Mouse (Mus musculus) myocyte (in vitro differentiated cells): ENCODE measurements around the gene Pcx.
A peak's percentile ranks its signal among the peaks of the same experiment; 100 is the strongest.

Experiments
- CEBPB ChIP-seq: IDR thresholded peaks from 2 replicates; pipeline ENCODE4 v1.6.1; 2011; ENCODE audit warnings: mild to moderate bottlenecking, moderate library complexity; ENCODE audit not compliant: poor library complexity, insufficient read depth, severe bottlenecking
- E2F4 ChIP-seq: IDR thresholded peaks from one replicate; pipeline ENCODE4 v1.6.1; 2011; ENCODE audit warnings: mild to moderate bottlenecking, control low read depth, moderate library complexity; ENCODE audit not compliant: insufficient read depth
- MAX ChIP-seq: IDR thresholded peaks from one replicate; pipeline ENCODE4 v1.6.1; 2011; ENCODE audit warnings: low read depth, mild to moderate bottlenecking, control low read depth
- MYOD1 ChIP-seq, 3 experiments: IDR thresholded peaks; one replicate each; pipeline ENCODE4 v1.6.1; 2011; ENCODE audit warnings: control low read depth in 2 of 3, low read depth in 2 of 3, mild to moderate bottlenecking in 2 of 3, moderate library complexity in 1 of 3; ENCODE audit not compliant: insufficient read length in 2 of 3, control insufficient read depth in 1 of 3
- MYOG ChIP-seq, 3 experiments: IDR thresholded peaks; one replicate each; pipeline ENCODE4 v1.6.1; 2011; ENCODE audit warnings: control low read depth in 2 of 3, low read depth in 2 of 3, mild to moderate bottlenecking in 2 of 3; ENCODE audit not compliant: insufficient read length in 2 of 3, control insufficient read depth in 1 of 3, insufficient read depth in 1 of 3
- POLR2A ChIP-seq: IDR thresholded peaks from one replicate; pipeline ENCODE4 v1.6.1; 2011; ENCODE audit warnings: low read depth, mild to moderate bottlenecking, control low read depth, moderate library complexity; ENCODE audit not compliant: insufficient read length
- POLR2AphosphoS2 ChIP-seq: IDR thresholded peaks from one replicate; pipeline ENCODE4 v1.6.1; 2011; ENCODE audit warnings: low read depth, control low read depth; ENCODE audit not compliant: insufficient read length
- REST ChIP-seq: IDR thresholded peaks from one replicate; pipeline ENCODE4 v1.6.1; 2011; ENCODE audit warnings: mild to moderate bottlenecking, control low read depth, moderate library complexity; ENCODE audit not compliant: insufficient read depth, insufficient read length
- SRF ChIP-seq: IDR thresholded peaks from one replicate; pipeline ENCODE4 v1.6.1; 2011; ENCODE audit warnings: low read depth; ENCODE audit not compliant: control insufficient read depth, insufficient read length
- TCF12 ChIP-seq: IDR thresholded peaks from one replicate; pipeline ENCODE4 v1.6.1; 2011; ENCODE audit warnings: mild to moderate bottlenecking, control low read depth; ENCODE audit not compliant: poor library complexity, insufficient read depth, severe bottlenecking
- TCF3 ChIP-seq: IDR thresholded peaks from one replicate; pipeline ENCODE4 v1.6.1; 2011; ENCODE audit warnings: low read depth, control low read depth; ENCODE audit not compliant: insufficient read length
- USF1 ChIP-seq: IDR thresholded peaks from one replicate; pipeline ENCODE4 v1.6.1; 2011; ENCODE audit warnings: low read depth, mild to moderate bottlenecking, control low read depth, moderate library complexity

GRCm38 (mm10) chr19:4498062-4498933 is 12.0 kb upstream of the Pcx start, which contains the start of gene 2010003K11Rik:
- TF ChIP-seq MAX (no peak), TCF12 (no peak), POLR2AphosphoS2 (no peak), POLR2A (no peak), CEBPB (no peak), E2F4 (no peak), USF1 (no peak), SRF (no peak), MYOD1 (IDR thresholded peaks at IDR 0.05; ENCODE audit: control insufficient read depth in 1 of 3, insufficient read length in 2 of 3, low read depth in 2 of 3) (peak in 2 of 3 experiments; percentile 60 to 72), MYOG (IDR thresholded peaks at IDR 0.05; ENCODE audit: control insufficient read depth in 1 of 3, insufficient read depth in 1 of 3, insufficient read length in 2 of 3, low read depth in 2 of 3) (peak in 2 of 3 experiments; percentile 56 to 82), TCF3 (no peak), REST (no peak)
